Mouse (Mus musculus) brain, adult 2 months (tissue): ENCODE results near the gene Pkn1.

Experiments
- DNase-seq: peaks from one replicate; pipeline ENCODE4 v3.0.0; 2011; ENCODE audit warnings: low read depth, low spot score

Gene Pkn1

DNA sequence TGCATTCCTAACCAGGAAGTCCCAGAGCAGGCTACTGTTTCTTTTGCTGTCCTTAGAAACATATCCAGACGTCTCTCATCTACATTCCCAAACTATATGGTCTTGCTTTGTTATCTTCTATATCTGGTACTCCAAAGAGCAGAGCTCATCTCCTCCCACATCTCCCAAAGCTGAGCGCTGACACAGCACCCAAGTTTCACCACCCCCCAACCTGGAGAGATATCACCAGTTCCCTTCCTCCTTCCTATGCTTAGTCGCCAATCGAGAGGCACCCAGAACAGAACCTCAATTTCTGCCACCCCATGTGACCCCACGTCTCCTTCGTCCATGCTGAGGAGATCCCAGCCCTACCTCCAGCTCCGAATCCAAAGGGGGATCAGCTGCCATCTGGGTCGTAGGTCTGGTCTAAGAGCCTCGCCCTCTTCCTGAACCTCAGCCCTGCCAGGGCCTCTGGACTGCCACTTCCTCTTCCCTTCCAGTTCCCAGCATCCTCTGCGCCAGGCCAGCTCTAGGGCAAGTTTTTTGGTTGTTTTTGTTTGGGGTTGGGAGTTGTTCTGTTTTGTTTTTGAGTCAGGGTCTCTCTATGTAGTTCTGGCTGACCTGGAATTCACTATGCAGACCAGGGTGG is 5.3 kb downstream of the Pkn1 start:
- DNase-seq, result peak; percentile 71

DNA sequence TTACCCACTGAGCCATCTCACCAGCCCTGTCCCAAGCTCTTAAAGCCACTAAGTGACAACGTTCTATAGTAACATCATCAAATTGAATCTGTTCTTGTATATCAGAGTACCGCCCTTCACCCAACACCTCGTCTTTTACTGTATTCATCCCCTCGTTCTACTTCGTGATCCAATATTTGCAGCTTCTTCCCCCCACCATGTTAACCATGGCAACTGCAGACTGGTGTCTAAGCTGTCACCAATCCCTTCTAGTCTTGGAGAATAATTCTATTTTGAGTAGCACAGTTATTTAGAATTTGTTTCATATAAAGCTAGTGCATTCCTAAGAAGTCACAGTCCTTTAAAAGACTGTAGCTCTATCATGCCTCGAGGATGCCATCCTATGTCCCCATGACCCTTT is 9.7 kb downstream of the Pkn1 start:
- DNase-seq, result no peak

DNA sequence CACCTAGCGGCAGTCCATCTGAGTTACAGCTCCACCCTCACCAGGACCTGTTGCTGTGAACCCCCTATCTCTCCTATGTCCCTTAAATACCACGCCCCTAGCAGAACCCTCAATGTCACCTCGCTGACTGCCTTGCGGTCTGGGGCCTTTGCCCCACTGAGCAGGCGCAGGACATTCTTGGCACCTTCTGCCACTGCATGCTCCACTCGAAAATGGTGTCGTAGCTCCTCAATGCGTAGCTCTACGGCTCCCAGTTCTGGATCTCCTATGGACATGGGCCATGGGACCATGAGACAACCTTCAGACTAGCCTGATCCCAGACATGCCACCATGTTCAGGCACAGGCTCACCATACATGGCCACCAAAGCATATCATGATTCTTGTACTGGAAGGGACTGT is 14.5 kb downstream of the Pkn1 start:
- no peak for DNase-seq

DNA sequence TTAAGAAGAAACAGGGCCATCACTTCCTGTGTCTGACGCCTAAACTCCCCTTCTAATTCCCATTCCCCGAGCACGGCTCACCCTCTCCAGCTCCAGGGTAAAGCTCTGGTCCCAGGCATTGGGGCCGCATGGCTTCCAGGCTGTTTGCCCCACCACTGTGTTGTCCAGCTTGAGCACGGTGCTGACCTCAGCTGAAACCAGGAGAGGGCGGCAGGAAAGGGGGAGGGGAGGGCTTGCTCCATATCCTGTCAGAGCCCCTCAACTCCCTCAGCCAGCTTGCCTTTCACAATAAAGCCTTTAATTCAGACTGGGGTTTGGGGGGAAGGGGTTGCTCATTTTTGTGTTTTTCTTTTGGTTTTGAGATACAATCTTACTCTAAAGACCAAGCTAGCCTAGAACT is 17.9 kb downstream of the Pkn1 start:
- no peak for DNase-seq

DNA sequence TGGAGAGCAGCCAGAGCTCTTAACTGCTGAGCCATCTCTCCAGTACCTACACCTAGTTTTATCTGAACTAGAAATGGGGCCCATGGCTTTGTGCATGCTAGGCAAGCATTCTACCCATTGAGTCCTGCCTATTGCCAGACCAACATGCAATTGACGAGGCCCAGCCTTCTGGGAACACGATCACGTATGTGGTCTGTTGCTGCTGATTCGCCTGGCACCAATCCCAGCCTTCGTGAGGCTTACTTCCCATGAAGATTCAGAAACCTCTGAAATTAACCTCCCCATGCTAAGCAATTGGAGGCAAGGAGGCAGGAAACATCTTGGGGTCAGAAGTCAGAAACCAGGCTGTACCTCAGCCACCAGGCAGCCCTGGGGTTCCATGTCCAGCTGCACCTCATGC is 18.4 kb downstream of the Pkn1 start:
- no peak for DNase-seq

DNA sequence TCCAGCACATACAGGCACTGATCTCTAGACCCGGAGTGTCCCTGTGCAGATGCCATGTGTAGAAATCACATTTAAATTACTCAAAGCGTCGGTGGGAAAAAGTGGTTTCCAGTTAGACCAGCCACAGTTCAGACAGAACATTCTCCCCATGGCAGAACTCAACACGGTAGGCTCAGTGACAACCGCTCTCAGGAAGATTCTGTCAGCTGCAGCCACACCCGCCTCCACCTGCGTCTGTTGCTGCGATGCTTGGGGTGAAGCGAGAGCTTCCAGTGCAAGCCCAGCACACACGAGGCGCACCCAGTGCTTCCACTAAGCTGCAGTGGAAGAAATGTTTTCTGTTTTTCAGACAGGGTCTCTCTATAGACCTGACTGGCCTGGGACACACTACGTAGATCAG is 19.1 kb downstream of the Pkn1 start:
- DNase-seq, result peak; percentile 84

DNA sequence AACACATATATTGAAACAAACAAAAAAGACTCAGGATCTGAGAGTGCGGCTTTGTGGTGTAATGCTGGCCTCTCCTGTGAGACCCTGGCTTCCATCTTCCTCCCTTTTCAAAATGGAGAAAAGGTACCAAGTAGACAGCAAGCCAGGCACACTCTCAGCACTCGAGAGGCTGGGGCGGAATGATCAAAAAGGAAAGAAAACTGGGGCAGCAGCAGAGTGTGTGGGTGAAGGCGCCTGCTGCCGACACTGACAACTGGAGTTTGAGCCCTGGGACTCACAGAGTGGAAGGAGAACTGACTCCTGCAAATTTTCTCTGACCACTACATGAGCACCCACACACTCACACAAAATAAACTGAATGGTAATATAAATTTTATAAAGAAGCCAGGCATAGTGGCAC is 24.5 kb downstream of the Pkn1 start:
- peak; percentile 81 for DNase-seq

DNA sequence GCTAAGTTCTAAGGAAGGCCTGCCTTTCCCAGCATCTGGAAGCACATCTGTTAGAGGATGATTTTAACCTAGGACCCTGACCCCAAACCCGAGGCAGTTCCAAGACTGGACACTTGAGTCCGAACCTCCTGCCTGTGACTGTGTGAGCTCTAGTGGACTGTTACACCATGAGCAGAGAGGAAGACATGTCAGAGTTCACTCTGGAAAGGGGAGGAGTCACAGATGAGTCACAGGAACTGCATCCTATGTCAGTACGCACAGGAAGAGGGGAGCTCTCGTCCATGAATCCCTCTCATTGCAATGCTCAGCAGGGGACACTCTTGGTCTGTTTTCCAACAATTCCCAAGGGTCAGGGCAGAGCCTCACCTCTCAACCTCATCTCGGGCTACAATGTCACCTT is 26.0 kb downstream of the Pkn1 start:
- no peak for DNase-seq

DNA sequence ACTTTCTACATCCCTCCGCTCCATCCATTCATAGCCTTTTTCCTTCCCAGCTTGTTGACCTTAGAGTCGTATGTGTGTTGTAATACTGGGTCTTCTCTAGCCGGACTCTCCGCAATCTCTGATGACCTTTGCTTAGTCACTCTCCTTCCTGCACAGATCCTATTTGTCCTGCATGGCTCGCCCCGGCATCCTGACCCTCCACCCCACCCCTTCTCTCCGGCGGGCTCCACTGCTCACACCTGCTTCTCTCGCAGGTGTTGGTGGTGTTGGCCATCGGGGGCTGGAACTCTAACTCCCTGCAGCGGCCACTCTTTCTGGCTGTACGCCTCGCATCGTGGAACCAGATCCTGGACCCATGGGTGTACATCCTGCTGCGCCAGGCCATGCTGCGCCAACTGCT is 30.0 kb downstream of the Pkn1 start:
- DNase-seq, result no peak

DNA sequence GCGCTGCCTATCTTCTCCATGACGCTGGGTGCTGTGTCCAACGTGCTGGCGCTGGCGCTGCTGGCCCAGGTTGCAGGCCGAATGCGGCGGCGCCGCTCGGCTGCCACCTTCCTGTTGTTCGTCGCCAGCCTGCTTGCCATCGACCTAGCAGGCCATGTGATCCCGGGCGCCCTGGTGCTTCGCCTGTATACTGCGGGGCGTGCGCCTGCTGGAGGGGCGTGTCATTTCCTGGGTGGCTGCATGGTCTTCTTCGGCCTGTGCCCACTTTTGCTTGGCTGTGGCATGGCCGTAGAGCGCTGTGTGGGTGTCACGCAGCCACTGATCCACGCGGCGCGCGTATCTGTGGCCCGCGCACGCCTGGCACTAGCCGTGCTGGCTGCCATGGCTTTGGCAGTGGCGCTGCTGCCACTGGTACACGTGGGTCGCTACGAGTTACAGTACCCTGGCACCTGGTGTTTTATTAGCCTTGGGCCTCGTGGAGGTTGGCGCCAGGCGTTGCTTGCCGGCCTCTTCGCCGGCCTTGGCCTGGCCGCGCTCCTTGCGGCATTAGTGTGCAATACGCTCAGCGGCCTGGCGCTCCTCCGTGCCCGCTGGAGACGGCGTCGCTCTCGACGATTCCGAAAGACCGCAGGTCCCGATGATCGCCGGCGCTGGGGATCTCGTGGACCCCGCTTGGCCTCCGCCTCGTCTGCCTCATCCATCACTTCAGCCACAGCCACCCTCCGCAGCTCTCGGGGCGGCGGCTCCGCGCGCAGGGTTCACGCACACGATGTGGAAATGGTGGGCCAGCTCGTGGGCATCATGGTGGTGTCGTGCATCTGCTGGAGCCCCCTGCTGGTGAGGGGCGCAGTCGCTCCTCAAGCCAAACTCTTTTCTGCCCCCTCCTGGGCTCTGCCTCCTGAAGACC is 30.7 kb downstream of the Pkn1 start:
- peak; percentile 68 for DNase-seq

DNA sequence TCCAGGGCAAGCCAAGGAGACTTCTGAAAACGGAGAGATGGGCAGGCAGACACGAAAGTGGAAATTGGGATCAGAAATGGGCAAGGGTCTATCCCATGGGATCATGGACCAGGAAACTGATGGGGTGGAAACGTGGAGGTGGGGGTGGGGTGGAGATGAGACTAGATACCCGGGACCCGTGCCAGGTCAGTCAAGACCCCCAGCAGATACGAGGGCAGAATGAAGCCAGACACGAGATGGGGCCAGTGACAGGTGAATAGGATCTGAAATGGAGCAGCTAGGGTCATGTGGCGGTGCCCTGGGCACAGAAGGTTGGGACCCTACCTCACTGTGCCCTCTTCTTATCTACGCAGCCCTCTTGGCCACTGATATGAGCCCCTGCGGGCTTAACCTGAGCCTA is 31.5 kb downstream of the Pkn1 start:
- DNase-seq, result no peak

DNA sequence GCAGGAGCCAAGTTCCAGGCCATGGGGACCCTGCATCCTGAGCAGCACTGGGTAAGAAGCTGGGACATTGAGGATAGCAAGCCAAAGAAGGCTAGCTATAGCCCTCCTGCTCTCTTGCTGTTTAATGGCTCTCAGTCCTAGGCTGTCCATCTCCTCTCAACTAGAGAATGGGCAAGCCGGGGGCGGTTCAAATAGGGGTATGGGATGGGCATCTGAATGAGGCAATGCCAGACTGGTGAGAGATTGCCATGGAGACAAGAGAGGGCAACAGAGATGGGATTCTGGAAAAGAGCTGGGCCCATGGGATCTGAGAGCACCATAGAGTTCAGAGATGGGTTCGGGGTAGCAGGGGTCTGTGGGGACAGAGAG is 32.1 kb downstream of the Pkn1 start:
- no peak for DNase-seq

DNA sequence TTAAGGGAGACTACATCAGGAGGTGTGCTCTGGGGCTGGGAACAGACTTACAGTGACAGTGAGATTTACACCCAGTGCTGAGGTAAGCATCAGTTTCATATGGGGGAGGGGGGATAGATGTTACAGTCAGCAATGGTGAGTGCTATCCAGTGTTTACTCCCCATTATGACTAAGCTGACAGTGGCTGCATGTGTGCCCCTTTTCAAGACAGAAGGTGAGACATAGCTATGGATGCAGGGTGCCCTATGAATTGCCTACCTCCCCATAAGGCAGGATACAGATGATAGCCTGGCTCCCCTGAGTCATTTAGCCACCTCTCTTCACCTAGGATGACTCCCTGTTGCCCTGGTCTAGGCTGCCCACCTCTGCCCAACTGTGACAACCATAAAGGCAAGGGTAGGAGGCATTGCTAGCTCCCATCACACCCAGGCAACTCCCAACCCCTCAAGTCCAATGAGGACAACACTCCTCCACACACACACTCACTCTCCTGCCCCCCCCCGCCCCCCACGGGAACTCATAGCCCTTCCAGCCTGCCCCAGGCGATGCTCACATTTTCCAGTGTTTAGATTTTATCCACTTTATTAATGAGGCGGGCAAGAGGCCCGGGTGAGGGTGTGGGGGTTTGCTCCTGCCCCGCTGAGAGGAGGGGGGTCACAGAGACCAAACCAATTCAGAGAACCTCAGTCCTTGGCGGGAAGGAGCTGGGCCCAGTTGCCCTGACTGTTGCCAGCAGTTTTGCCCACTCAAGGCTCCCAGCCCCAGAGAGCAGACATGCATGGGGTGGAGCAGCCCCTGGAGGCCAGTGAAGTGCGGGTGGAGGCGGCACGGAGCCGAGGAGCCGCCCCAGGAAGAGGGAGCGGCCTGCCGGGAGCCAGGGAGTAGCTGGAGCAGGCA is 32.8 kb downstream of the Pkn1 start, which contains the start of gene Ptger1:
Gene Ptger1 (plus strand): TSS at position 710 of the 897 bp plus-strand sequence.
- DNase-seq, result no peak

DNA sequence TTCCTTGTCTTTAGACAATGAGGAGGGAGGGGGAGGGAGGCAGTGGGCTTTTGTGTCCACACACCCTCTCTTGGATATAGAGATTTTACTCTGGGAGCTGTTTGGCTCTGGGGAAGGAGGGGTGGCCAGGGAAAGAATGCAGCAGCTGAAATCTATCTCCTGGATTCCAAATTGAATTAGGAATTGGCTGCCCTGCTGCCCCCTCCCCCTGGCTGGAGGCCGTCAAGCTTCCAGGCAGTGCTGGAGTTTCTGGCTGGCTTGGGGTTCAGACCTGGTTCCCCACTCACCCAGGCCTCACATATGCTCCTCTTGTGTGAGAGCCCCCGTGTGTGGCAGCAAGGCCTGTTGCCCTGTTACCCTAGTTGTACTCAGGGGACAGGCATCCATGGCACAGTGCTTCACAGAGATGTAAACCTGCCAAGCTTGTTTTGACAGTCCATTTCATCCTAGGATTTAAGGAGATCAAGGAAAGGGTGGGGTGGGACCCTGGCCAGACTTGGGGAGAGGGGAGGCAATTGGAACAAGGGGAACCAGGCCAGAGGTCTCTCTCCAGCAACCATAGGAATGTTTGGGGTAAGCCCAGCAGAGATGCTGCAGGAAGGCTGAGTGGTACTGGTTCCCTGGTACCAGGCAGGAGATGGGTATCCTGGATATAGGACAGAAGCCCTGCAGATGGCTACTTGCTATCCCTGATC is 33.9 kb downstream of the Pkn1 start:
- no peak for DNase-seq

DNA sequence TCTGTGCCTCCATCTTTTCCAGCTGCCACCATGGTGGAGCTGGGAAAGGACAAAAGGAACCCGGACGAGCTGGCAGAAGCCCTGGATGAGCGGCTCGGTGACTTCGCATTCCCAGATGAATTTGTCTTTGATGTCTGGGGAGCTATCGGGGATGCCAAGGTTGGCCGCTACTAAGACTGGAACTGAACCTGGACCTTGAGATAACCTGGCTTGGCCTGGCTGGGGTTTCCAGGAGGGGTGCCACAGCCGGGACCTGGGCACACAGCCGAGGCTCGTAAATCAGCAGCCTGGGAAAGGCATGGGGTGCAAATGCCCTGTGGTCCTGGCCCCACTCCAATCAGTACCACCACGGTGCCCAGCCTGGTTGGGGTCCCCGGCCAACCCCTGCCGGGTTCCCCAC is 34.9 kb downstream of the Pkn1 start:
- DNase-seq, result no peak

DNA sequence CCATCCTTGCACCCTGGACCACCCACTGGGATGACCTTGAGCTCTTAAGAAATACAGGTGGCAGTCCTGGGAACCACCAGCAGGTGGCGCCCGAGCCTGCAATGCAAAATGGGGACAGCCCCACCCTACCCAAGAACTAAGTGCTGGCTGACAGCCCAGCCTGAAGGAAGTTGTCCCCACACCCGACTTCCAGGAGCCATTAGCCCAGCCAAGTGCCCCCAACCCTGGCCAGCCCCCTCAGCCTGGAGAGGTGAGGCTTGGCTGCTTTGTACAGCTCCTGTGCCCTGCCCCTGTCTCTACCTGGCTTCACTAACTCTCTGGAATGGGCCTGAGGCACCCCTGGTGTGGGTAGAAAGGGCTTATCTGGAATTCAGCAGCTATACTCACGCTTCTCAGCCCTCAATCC is 36.6 kb downstream of the Pkn1 start:
- DNase-seq, result peak; percentile 93

DNA sequence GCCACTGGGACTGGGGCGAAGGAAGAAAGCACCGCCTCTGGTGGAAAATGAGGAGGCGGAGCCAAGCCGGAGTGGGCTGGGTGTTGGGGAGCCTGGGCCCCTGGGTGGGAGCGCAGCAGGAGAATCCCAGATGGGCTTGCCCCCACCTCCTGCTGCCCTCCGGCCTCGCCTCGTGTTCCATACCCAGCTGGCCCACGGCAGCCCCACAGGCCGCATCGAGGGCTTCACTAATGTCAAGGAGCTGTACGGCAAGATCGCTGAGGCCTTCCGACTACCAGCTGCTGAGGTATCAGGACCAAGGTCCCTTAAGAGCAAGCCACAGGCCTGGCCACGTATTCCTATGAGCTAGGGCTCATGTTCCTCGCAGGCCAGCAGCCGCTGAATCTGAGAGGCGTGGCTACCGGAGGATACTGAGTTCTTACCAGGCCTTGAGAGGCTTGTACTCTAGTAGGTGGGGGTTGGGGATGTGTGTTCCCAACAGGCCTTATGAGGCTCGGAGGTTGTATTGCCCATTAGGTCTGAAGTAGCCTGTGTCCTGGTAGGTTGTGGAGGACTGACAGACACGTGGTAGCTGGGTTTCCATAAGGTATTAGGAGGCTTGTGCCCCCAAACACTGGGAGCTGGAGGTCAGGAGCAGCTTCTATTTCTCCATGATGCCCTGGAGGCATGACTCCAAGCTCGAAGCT is 37.8 kb downstream of the Pkn1 start:
- no peak for DNase-seq

DNA sequence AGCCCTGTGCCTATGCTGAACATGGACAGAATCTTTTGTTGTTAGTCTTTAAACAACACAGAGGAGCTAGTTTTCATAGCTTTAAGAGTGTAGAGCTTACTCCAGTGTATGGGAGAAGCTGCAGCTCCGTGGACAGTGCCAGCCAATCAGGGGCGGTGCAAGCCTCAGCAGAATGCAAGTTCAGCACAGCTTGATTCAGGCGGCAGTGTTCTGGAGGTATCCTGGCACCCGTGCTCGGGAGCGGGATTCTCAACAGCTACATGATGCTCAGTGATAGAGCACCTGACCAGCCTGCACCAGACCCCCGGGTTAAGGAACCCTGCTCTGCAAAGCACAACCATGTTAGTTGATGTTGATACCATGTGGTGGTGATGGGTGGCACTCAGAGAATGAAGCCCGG is 38.4 kb downstream of the Pkn1 start:
- DNase-seq, result peak; percentile 77

DNA sequence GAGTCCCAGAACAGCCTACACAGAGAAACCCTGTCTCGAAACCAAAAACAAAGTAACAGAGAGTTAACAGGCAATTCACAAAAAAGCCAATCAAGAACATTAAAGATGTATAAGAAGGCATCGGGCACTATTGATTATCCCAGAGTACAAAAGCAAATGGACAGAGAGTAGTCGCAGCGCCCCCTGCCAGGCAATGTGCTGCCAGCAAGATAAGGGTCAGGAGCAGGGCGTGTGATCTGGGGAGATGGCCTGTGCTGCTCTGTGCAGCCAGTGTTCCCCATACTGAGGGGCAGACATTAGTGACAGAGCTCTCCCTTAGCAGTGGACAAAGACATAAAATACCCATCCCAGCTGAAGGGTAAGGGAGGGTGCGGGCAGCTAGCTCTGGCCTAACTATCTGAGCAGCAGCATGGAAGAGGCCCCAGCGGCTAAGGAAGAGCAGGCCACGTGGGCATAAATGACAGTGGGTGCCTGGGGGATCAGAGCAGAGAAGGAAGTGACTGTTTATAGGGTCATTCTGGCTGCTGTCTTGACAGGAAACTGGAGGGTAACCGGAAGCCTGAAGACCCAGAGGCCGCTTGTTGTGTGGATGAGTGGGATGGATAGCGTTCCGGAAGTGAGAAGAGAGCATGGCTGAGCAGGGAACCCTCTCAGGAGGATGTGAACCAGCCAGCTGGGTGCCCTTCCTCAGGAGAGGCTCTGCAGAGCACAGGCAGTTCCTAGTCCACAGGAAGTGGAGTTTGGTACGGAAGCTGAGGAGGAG is 42.3 kb downstream of the Pkn1 start:
- DNase-seq, result no peak

DNA sequence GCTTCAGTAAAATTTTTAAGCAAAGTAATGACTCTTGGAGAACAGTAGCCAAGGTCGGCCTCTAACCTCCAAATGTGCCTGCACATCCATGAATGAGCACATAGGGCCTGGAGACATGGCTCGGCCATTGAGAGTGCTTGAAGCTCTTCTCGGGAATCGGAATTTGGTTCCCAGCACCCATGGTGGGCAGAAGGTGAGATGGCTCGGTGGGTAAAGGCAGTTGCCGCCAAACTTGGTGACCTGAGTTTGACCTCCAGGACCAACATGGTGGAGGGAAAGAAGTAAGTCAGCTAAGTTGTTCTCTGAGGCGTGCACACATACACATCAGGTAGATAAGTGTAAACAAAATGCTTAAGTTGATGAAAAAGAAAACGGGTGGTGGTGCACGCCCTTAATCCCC is 42.9 kb downstream of the Pkn1 start:
- no peak for DNase-seq
